Mouse (Mus musculus) forebrain, embryonic 11.5 days (tissue): ENCODE measurements around the gene Rpl10a. TPM values are rescaled to one million over a fixed set of nuclear protein-coding genes. Genes with fewer than 3 reads are reported as not detected.

Experiments
- ATAC-seq: fragments of 200-750 bp; cut with Nextera tagmentation; replicated peaks from 2 replicates; pipeline ENCODE4 v1.8.0; 2017; ENCODE audit warnings: moderate TSS enrichment; ENCODE audit not compliant: low FRiP score
- DNase-seq: peaks from one replicate; pipeline ENCODE4 v3.0.0-alpha.2; 2017; ENCODE audit warnings: low spot score
- H3K27ac ChIP-seq: fragments of 300-500 bp; sonication (generic); 2 replicates; pipeline ENCODE4 v1.5.1; 2014; ENCODE audit warnings: low read depth, low read length
- H3K27me3 ChIP-seq: fragments of 300-500 bp; sonication (generic); 2 replicates; pipeline ENCODE4 v1.6.1; 2014; ENCODE audit warnings: mild to moderate bottlenecking, low read length, mixed read lengths; ENCODE audit not compliant: control insufficient read depth, insufficient read depth
- H3K36me3 ChIP-seq: fragments of 300-500 bp; sonication (generic); 2 replicates; pipeline ENCODE4 v1.6.1; 2014; ENCODE audit warnings: mild to moderate bottlenecking, low read length, moderate library complexity, mixed read lengths; ENCODE audit not compliant: control insufficient read depth, insufficient read depth
- H3K4me1 ChIP-seq: fragments of 300-500 bp; sonication (generic); replicated peaks from 2 replicates; pipeline ENCODE4 v1.6.1; 2014; ENCODE audit warnings: low read length, mixed read lengths; ENCODE audit not compliant: control insufficient read depth, insufficient read depth
- H3K4me2 ChIP-seq: fragments of 300-500 bp; sonication (generic); 2 replicates; pipeline ENCODE4 v1.6.1; 2014; ENCODE audit warnings: low read depth, mild to moderate bottlenecking, low read length, moderate library complexity, mixed read lengths; ENCODE audit not compliant: severe bottlenecking
- H3K4me3 ChIP-seq: fragments of 300-500 bp; sonication (generic); 2 replicates; pipeline ENCODE4 v1.5.1; 2014; ENCODE audit warnings: low read depth, low read length
- H3K9ac ChIP-seq: fragments of 300-500 bp; sonication (generic); 2 replicates; pipeline ENCODE4 v1.6.1; 2014; ENCODE audit warnings: low read length
- H3K9me3 ChIP-seq: fragments of 300-500 bp; sonication (generic); 2 replicates; pipeline ENCODE4 v1.6.1; 2016; ENCODE audit warnings: low read length, mixed read lengths; ENCODE audit not compliant: control insufficient read depth
- WGBS: fragments of 180-500 bp; shearing (Covaris S2); extraction: QIAGEN DNeasy Blood & Tissue Kit; methylation state at CpG from one replicate; pipeline ENCODE4 v1.1.7; 2014; 5-methylcytosine and 5-hydroxymethylcytosine counted together
- polyA plus RNA-seq: library from polyadenylated mRNA; unstranded; fragments of >200 nt; fragmentation: Nextera tagmentation; extraction: Ambion mirVana; gene quantifications from 2 replicates; pipeline ENCODE4 v1.2.1, GENCODE M21; 2014

The Rpl10a gene
- polyA plus RNA-seq, 1 experiment from 2014 or later, result 490 TPM

GRCm38 (mm10) chr17:28375592-28376061 lies 47.4 kb downstream of the Rpl10a start:
- no peak overlapping the region for H3K9ac ChIP-seq
- H3K27me3 ChIP-seq, result peaks cover 11% of the 10 kb centered on the region
- no peak overlapping the region for H3K4me2 ChIP-seq
- no peaks in the 10 kb centered on the region for H3K36me3 ChIP-seq
- no peaks in the 10 kb centered on the region for H3K9me3 ChIP-seq
- WGBS, result 20% methylated on average over 17 of the region's 17 CpGs
- H3K4me3 ChIP-seq, result no peak overlapping the region
- ATAC-seq (no peak), DNase-seq (no peak)
- 0 out of 2 replicates have a peak, but pooled peaks cover 3% of the 10 kb centered on the region for H3K4me1 ChIP-seq
- H3K27ac ChIP-seq, result no peak overlapping the region

- ATAC-seq (no peak), DNase-seq (no peak)
- 3% methylated on average over 6 of the region's 6 CpGs for WGBS
- no peak overlapping the region for H3K4me2 ChIP-seq
- peaks cover 5% of the 10 kb centered on the region for H3K27me3 ChIP-seq
- no peaks in the 10 kb centered on the region for H3K9me3 ChIP-seq
- no peak overlapping the region for H3K9ac ChIP-seq
- no peak overlapping the region for H3K4me3 ChIP-seq
- no peaks in the 10 kb centered on the region for H3K36me3 ChIP-seq
- H3K4me1 ChIP-seq, result 0 out of 2 replicates have a peak, but pooled peaks cover 3% of the 10 kb centered on the region
- no peak overlapping the region for H3K27ac ChIP-seq
These were observed 52.0 kb downstream of the Rpl10a start for GRCm38 (mm10) chr17:28380255-28380654.

Other genes starting within 250 kb of the Rpl10a start
- 0.39 and 1.0 TPM in 2 replicates for gene Tcp11, start 247.8 kb upstream of the Rpl10a start, polyA plus RNA-seq
- 10.5 and 12.4 TPM in 2 replicates for gene Scube3, start 186.3 kb upstream of the Rpl10a start, polyA plus RNA-seq
- 37.8 and 40.2 TPM in 2 replicates for gene Zfp523, start 151.3 kb upstream of the Rpl10a start, polyA plus RNA-seq
- gene Def6, start 120.7 kb upstream of the Rpl10a start, polyA plus RNA-seq, result 2.2 and 2.5 TPM in 2 replicates
- 1.4 and 1.7 TPM in 2 replicates for gene Ppard, start 95.8 kb upstream of the Rpl10a start, polyA plus RNA-seq
- gene Fance, start 15.0 kb upstream of the Rpl10a start, polyA plus RNA-seq, result 28.0 and 32.3 TPM in 2 replicates
- 5.6 and 5.8 TPM in 2 replicates for gene Tead3, start 22.3 kb downstream of the Rpl10a start, polyA plus RNA-seq
- 2.6 and 4.2 TPM in 2 replicates for gene Tulp1, start 36.8 kb downstream of the Rpl10a start, polyA plus RNA-seq
- 11.4 and 11.5 TPM in 2 replicates for gene Fkbp5, start 189.1 kb downstream of the Rpl10a start, polyA plus RNA-seq
- not detected in 2 replicates for gene Armc12, start 202.3 kb downstream of the Rpl10a start, polyA plus RNA-seq
- gene Clpsl2, start 220.9 kb downstream of the Rpl10a start, polyA plus RNA-seq, result not detected in 2 replicates
- gene Clps, start 232.3 kb downstream of the Rpl10a start, polyA plus RNA-seq, result not detected in 2 replicates
- 0.84 and 1.5 TPM in 2 replicates for gene Lhfpl5, start 247.2 kb downstream of the Rpl10a start, polyA plus RNA-seq